Mouse (Mus musculus) lung, embryonic 16.5 days (tissue): Measurements from ENCODE around the gene Eefsec. TPM values are rescaled to one million over a fixed set of nuclear protein-coding genes. Genes with fewer than 3 reads are reported as not detected.

Experiments
- ATAC-seq: fragments of 200-750 bp; cut with Nextera tagmentation; 2 replicates; pipeline ENCODE4 v1.8.0; 2017; ENCODE audit warnings: low read depth, mild to moderate bottlenecking, moderate library complexity
- H3K27ac ChIP-seq: fragments of 300-500 bp; sonication (generic); 2 replicates; pipeline ENCODE4 v1.5.1; 2014; ENCODE audit warnings: mild to moderate bottlenecking, control low read depth, low read length
- H3K27me3 ChIP-seq: fragments of 300-500 bp; sonication (generic); 2 replicates; pipeline ENCODE4 v1.6.1; 2014; ENCODE audit warnings: low read depth, low read length, mixed read lengths; ENCODE audit not compliant: control insufficient read depth, insufficient read depth
- H3K36me3 ChIP-seq: fragments of 300-500 bp; sonication (generic); 2 replicates; pipeline ENCODE4 v1.6.1; 2014; ENCODE audit warnings: low read length; ENCODE audit not compliant: control insufficient read depth, insufficient read depth
- H3K4me1 ChIP-seq: fragments of 300-500 bp; sonication (generic); replicated peaks from 2 replicates; pipeline ENCODE4 v1.6.1; 2014; ENCODE audit warnings: low read length, mixed read lengths; ENCODE audit not compliant: control insufficient read depth, insufficient read depth
- H3K4me2 ChIP-seq: fragments of 300-500 bp; sonication (generic); 2 replicates; pipeline ENCODE4 v1.6.1; 2014; ENCODE audit warnings: low read depth, low read length, control low read depth
- H3K4me3 ChIP-seq: fragments of 300-500 bp; sonication (generic); 2 replicates; pipeline ENCODE4 v1.5.1; 2014; ENCODE audit warnings: mild to moderate bottlenecking, low read length, control low read depth
- H3K9ac ChIP-seq: fragments of 300-500 bp; sonication (generic); 2 replicates; pipeline ENCODE4 v1.6.1; 2014; ENCODE audit warnings: low read length, control low read depth
- H3K9me3 ChIP-seq: fragments of 300-500 bp; sonication (generic); 2 replicates; pipeline ENCODE4 v1.6.1; 2016; ENCODE audit warnings: low read length; ENCODE audit not compliant: control insufficient read depth
- WGBS: fragments of 180-500 bp; shearing (Covaris S2); extraction: QIAGEN DNeasy Blood & Tissue Kit; methylation state at CpG from one replicate; pipeline ENCODE4 v1.1.7; 2014; 5-methylcytosine and 5-hydroxymethylcytosine counted together
- polyA plus RNA-seq: library from polyadenylated mRNA; unstranded; fragments of >200 nt; fragmentation: Nextera tagmentation; extraction: Ambion mirVana; gene quantifications from 2 replicates; pipeline ENCODE4 v1.2.1, GENCODE M21; 2015

Gene Eefsec
- polyA plus RNA-seq, 1 experiment from 2014 or later, result 38.9 TPM

DNA sequence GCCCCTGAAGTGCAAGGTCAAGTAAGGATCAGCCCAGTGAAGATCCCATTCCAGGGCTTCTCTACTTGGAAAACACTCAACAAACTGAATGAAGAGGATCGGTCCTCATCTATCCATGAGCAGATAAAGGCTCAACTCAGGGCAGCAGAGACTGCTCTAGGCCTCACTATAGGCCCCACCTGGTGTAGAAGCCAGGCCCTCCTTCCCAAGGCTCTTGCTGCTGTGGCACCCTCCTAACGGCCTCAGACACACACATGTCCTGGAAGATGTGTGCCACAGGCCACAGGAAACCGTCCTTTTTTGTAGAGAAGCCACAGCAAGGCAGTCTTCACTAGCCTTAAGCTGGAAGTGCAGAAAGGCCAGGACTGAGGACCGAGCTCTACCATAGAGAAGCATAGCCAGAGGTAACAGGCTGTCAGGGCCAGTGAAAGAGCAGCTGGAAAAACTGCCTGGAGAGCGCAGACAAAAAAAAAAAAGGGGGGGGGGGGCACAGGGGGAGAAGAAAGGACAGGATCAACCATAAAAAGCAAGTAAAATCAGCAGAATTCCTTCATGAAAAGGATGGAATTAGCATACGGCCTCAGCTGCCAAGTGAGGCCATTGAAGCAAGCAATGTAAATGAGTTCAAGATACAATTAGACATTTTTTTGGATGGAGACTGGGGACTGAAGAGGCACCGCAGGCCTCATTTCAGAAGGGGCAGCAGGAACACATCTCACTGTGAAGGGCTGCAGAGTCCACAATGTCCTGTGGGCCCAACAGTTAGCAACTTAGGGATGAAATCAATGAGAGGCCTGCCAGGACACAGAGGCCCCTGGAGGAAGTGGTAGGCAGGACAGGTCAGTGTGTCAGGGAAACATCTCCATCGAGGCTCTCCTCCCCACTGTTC is 58.3 kb downstream of the Eefsec start:
- Histone ChIP-seq H3K4me1 (peaks cover 28% of the 10 kb centered on the region), H3K27ac (peak overlapping the region; percentile 88), H3K9ac (no peak overlapping the region), H3K4me3 (no peak overlapping the region), H3K4me2 (no peak overlapping the region), H3K36me3 (no peaks in the 10 kb centered on the region), H3K27me3 (no peaks in the 10 kb centered on the region), H3K9me3 (no peaks in the 10 kb centered on the region)
- 57% methylated on average over 8 of the region's 8 CpGs for WGBS
- ATAC-seq, result peak; percentile 71

- 65% methylated on average over 8 of the region's 8 CpGs for WGBS
- no peak overlapping the region for H3K4me3 ChIP-seq
- H3K4me2 ChIP-seq, result no peak overlapping the region
- no peaks in the 10 kb centered on the region for H3K27me3 ChIP-seq
- no peaks in the 10 kb centered on the region for H3K36me3 ChIP-seq
- no peak for ATAC-seq
- no peak overlapping the region for H3K9ac ChIP-seq
- H3K27ac ChIP-seq, result no peak overlapping the region
- H3K4me1 ChIP-seq, result peaks cover 26% of the 10 kb centered on the region
- H3K9me3 ChIP-seq, result no peaks in the 10 kb centered on the region
Measured at GRCm38 (mm10) chr6:88384420-88385053, 61.8 kb downstream of the Eefsec start.

GRCm38 (mm10) chr6:88383734-88384133 is 62.6 kb downstream of the Eefsec start:
- no peak overlapping the region for H3K27ac ChIP-seq
- peaks cover 22% of the 10 kb centered on the region for H3K4me1 ChIP-seq
- no peaks in the 10 kb centered on the region for H3K36me3 ChIP-seq
- H3K4me2 ChIP-seq, result no peak overlapping the region
- H3K9ac ChIP-seq, result no peak overlapping the region
- no peaks in the 10 kb centered on the region for H3K27me3 ChIP-seq
- no peak for ATAC-seq
- no peak overlapping the region for H3K4me3 ChIP-seq
- no peaks in the 10 kb centered on the region for H3K9me3 ChIP-seq

- Histone ChIP-seq H3K9me3 (no peaks in the 10 kb centered on the region), H3K4me1 (peaks cover 4% of the 10 kb centered on the region), H3K36me3 (no peaks in the 10 kb centered on the region), H3K4me2 (no peak overlapping the region), H3K4me3 (no peak overlapping the region), H3K27ac (no peak overlapping the region), H3K9ac (no peak overlapping the region), H3K27me3 (no peaks in the 10 kb centered on the region)
- ATAC-seq, result no peak
- 30% methylated on average over 3 of the region's 3 CpGs for WGBS
Measured at GRCm38 (mm10) chr6:88379756-88380155, 66.6 kb downstream of the Eefsec start.

- peaks cover 3% of the 10 kb centered on the region; the same call in 1 of the 2 replicates for H3K4me1 ChIP-seq
- WGBS, result 74% methylated on average over 1 of the region's 1 CpGs
- H3K27me3 ChIP-seq, result no peaks in the 10 kb centered on the region
- H3K4me3 ChIP-seq, result no peak overlapping the region
- no peak overlapping the region for H3K27ac ChIP-seq
- no peaks in the 10 kb centered on the region for H3K36me3 ChIP-seq
- H3K9me3 ChIP-seq, result no peaks in the 10 kb centered on the region
- no peak for ATAC-seq
- no peak overlapping the region for H3K9ac ChIP-seq
- H3K4me2 ChIP-seq, result no peak overlapping the region
Measured at GRCm38 (mm10) chr6:88378829-88379228, 67.5 kb downstream of the Eefsec start.

- no peaks in the 10 kb centered on the region for H3K36me3 ChIP-seq
- no peak for ATAC-seq
- WGBS, result 42% methylated on average over 7 of the region's 7 CpGs
- no peaks in the 10 kb centered on the region for H3K27me3 ChIP-seq
- no peak overlapping the region for H3K9ac ChIP-seq
- peaks cover 7% of the 10 kb centered on the region for H3K4me1 ChIP-seq
- H3K4me3 ChIP-seq, result no peak overlapping the region
- H3K27ac ChIP-seq, result no peak overlapping the region
- no peak overlapping the region for H3K4me2 ChIP-seq
- no peaks in the 10 kb centered on the region for H3K9me3 ChIP-seq
Measured at GRCm38 (mm10) chr6:88374247-88374646, 72.1 kb downstream of the Eefsec start.

DNA sequence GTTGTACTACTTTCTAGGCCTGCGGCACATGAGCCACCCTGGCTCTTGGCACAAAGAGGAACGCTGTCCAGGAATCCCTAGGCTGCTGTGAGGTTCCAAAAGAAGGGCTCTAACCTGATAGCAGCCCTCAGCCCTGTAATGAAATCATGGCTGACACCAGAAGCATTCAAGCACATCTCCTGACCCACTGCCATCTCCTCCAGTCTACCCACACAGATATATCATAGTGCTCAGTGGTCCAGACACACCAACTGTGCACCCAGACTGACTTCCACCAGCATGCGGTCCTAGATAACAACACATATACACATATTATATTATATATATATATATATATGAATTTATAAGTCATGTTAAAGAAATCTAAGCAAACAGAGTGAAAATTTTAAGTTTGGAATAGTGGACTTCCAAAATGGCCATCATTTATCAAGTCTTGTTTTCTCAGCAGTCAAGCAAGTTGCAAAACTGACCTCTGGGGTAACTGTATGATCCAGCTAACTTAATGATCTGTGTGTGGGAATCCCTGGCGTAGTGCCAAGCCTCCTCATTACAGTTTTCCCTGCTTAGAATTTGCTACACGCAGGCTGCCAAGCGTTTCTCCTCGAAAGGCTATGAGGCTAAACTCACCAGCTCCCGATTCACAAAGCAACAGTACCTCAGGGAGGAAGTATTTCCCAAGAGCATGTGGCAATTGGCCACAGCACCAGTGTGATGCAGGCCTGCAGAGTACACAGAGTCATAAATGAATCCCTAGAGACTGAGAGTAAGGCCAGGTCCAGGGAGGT is 76.3 kb downstream of the Eefsec start:
- peak; percentile 87 for ATAC-seq
- Histone ChIP-seq H3K27ac (no peak overlapping the region), H3K4me1 (peaks cover 7% of the 10 kb centered on the region), H3K36me3 (no peaks in the 10 kb centered on the region), H3K4me3 (no peak overlapping the region), H3K27me3 (no peaks in the 10 kb centered on the region), H3K9ac (no peak overlapping the region), H3K9me3 (no peaks in the 10 kb centered on the region), H3K4me2 (no peak overlapping the region)
- 52% methylated on average over 8 of the region's 8 CpGs for WGBS

GRCm38 (mm10) chr6:88363475-88364012 is 82.8 kb downstream of the Eefsec start:
- Histone ChIP-seq H3K27me3 (no peaks in the 10 kb centered on the region), H3K9ac (no peak overlapping the region), H3K9me3 (no peaks in the 10 kb centered on the region), H3K27ac (no peak overlapping the region), H3K36me3 (no peaks in the 10 kb centered on the region), H3K4me1 (no peaks in the 10 kb centered on the region), H3K4me2 (no peak overlapping the region), H3K4me3 (no peak overlapping the region)
- ATAC-seq, result peak; percentile 74
- 54% methylated on average over 1 of the region's 1 CpGs for WGBS

DNA sequence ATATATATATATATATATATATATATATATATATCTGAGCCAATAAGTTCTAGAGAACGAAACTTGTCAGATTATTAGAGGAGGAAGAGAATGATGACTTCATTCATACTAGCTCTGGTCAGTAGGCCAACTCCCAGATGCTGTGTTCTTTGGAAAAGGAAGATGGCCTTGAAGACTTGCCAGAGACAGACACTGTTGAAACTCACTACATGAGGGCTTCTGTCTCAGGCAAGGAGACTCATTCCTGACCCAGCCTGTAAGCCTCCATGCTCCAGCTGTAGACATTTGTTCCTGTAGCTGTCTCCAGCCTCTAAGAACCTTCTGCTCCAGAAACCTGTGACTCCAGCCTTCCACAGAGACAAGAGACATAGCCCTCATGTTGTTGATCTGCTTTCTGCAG is 85.2 kb downstream of the Eefsec start:
- H3K9ac ChIP-seq, result no peak overlapping the region
- no peak overlapping the region for H3K4me3 ChIP-seq
- no peak overlapping the region for H3K4me2 ChIP-seq
- WGBS, result 76% methylated on average over 1 of the region's 1 CpGs
- H3K27ac ChIP-seq, result no peak overlapping the region
- no peak for ATAC-seq
- H3K36me3 ChIP-seq, result no peaks in the 10 kb centered on the region
- no peaks in the 10 kb centered on the region for H3K9me3 ChIP-seq
- H3K4me1 ChIP-seq, result no peaks in the 10 kb centered on the region
- H3K27me3 ChIP-seq, result no peaks in the 10 kb centered on the region
